Mouse (Mus musculus): ENCODE measurements around the gene Mob2.

The Mob2 gene

DNA sequence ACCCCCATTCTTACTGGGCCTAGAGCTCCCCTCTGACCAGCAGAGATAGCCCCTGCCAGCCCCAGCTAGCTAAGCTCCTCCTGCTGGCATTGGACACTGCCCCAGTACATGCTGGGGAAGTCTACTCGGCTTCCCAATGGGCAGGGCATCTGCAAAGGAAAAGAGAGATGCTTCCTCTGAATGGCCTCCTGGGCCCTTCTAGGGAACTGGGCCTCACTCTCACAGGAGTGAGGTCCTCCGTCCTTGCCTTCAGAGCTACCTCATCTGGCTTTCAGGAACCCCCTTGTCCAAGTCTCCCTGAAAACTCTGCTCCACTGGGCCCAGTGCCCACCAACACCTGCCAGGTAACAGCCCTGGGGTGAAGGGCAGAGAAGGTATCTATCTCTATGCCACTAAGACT, 20.0 kb upstream of the Mob2 start:
- no peak for DNase-seq (ENCODE audit: low read depth, low spot score)

DNA sequence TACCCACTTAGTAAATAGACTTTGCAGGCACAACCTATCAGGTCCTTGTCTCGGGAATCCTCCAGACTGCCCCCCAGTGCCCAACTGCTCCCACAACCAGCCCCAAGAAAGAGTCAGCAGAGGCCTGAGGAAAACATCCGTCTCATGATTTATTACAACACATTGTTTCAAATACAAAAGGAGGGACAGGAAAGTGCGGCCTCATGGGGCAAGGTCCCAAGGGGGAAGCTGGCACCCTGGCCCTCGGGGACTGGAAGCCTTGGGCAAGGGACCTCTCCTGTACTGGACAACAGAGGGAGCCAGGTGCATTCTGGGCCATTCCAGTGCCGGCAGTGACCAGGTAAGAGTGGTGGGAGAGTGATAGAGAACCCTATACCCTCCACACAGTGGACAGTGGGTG, 18.5 kb upstream of the Mob2 start:
- DNase-seq (ENCODE audit: low read depth, low spot score) = no peak

DNA sequence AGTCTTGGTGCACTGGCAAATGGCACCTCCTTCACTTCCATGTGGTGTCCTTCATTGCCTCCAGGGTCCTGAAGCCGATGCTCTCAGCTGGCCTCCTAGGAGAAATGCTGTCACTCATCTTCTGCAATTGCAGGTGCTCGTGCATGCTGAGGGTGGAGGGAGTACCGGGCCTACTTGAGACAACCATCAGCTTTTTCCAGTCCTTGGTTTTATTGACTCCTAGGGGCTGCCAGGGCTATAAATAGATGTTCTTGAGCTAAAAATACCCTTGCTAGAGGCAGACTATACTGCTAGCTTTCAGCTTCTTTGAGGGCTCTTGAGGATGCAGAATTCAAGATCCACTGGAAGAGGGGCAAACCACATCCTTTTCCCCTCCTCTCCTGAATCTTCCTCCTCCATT, 16.3 kb upstream of the Mob2 start:
- no peak for DNase-seq (ENCODE audit: low read depth, low spot score)

DNA sequence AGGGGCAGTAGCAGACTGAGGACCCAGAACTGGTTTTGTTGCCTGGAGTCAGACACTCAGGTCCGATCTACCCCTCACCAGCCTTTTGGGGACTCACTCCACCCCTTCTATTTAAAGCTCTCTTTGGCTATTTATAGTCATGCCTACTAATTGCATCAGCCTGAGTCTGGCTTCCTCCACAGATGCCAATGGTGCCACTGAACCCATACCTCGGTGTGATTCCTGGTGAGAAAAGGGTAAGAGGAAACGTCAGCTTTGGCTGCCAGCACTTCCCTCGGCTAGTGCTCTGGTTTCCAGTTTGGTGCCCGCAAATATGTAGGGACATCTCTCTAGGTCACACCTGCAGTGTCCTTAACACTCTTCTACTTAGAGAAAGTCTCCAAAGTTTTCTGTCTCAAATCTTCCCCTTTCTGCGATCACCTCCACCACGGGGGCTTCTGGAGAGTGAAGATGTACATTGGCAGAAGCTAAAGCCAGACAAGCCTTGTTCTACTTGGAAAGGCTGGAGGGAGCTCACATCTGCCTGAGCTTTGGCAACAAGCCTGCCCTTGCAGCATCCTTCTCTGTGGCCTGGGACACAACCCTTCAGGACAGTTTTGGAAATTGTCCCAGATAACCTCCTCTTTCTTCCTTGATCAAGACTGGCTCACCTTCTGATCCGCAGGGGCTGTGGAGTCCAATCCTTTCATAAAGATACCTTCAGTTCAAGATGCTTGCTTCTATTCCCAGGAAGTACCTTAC, 13.5 kb upstream of the Mob2 start:
- no peak for DNase-seq (ENCODE audit: low read depth, low spot score)

DNA sequence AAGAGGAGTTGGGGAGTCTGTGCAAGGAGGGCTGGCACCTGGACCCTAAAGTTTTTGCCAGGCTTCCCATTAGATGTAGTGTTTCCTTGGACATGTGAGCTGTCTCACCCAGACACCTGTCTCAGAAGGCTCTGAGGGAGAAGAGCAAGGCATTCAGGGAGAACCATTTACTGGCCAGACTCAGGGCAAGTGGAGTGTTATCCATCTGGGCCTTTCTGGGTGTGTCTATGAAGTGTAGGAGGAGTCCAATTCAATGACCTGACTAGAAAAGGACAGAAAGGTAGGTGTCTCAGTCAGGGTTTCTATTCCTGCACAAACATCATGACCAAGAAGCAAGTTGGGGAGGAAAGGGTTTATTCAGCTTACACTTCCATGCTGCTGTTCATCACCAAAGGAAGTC, 10.9 kb upstream of the Mob2 start:
- no peak for DNase-seq (ENCODE audit: low read depth, low spot score)

DNA sequence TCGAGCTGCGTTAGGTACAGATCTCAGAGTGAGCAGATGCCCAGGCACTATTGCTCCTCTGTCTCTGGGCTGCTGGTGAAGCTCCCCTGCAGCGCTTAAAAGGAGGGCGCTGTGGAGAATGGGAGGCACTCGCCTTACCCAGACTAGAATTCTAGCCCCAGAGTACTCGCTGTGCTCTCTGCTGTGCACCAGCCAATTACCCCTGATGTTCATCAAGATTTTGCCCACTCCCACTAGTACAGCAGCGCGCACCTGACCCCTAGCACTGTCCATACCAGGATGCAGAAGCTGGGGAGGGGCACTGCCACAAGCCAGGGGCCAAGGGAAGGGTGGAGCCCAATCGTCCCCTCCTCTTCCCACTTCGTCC, 10.3 kb upstream of the Mob2 start:
- DNase-seq (ENCODE audit: low read depth, low spot score) = no peak

DNA sequence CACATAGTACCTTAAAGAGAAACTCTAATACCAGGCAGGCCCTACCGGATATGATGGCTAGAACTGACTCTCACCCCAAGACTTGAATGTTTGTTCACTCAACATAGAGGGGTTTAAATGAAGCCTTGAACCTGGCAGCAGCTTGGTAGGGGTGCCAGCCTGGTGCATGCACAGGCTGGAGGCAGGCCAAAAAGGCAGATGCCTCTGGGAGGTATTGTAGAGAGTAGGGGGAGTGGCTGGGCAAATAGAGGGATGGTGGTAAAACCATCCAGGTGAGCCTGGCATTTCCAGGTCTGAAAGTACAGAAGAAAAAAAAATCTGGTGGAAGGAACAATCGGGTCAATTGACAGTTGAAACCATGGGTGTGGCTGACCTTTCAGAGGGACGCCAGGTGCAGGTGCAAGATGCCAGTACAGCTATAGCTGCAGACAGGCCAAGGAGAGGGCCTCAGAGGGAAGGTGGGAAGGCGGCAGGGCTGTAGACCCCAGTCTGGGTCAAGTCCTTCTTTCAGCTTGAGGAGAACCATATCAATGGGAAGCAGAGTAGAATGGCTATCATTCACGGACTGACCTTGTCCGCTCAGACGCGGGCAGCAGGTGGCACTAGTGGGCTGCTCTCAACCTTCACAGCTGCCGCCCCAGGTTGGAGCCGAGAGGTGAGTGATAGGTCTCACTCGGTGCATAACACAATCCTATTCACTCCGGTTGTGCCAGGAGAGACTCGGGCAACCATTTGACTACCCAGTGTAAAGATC, 9.8 kb upstream of the Mob2 start:
- DNase-seq (ENCODE audit: low read depth, low spot score) = peak; percentile 60

DNA sequence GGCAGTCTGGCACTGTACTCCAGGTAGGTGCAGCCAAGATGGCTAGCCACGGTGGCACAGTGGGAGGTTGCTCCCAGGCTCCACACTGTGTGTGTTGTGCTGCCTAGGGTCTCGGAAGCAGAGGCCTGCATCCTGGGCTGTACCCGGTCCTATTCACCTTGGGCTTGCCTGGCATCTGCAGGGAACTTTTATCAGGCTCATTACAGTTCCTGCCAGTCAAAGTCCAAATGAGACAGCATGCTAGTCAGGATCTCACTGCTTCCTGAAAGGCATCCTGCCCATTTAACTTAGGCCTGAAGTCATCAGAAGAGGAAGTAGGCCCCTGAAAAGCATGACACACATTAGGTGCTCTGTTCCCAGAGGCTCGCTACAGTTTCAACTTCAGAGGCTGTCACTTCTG, 7.6 kb upstream of the Mob2 start:
- no peak for DNase-seq (ENCODE audit: low read depth, low spot score)

DNA sequence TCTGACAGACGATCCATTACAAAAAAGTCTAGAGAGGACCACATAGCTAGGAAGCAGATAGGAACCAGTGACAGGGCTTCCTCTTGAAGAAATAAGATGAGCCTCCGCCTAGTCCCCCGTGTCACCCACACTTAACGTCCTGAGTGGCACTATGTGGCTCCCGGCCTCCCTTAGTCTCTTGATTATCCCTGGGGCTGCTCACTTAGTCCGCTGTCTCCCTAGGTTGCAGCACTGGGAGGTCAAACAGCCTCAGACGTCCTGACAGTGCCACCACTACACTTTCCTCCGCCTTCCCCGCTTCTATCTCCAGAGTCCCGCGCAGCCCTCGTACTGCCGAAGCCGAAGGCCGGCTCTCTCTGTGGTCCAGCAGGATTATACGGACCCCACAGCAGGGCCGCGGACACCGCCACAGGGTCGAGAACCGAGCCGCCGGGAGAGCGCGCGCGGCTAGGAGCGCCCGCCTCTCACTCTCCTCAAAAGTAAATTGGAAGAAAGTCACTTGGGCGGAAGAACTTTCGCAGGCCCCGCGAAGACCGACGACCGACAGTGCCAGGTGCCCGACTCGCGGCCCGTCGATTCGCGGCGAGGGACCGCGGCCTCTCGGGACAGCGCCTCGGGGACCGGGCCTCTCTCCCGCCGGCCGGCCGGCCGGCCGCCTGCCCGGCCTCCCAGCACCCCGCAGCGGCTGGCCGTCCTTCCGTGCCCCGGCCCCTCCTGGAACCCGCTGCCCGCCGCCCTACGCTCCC, 507 bp downstream of the Mob2 start:
- DNase-seq (ENCODE audit: low read depth, low spot score) = peak; percentile 47

DNA sequence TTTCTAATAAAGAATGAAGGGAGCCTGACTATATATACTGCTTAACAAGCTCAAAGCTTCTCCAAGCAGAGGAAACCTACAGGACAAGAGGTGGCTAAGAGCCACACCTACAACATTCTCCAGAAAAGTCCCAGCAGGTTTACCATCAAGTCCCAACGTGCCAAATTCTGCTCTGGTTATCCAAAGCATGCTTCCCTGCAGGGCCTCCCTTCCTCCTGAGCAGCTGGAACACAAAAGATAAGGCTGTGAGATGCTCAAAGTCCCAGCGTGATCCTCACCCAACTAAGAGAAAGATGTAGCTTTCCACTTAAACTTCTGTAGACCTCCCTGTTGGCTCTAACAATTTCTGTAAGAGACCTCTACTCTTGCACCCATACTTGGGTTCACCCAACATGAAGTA, 1.8 kb downstream of the Mob2 start:
- no peak for DNase-seq (ENCODE audit: low read depth, low spot score)

DNA sequence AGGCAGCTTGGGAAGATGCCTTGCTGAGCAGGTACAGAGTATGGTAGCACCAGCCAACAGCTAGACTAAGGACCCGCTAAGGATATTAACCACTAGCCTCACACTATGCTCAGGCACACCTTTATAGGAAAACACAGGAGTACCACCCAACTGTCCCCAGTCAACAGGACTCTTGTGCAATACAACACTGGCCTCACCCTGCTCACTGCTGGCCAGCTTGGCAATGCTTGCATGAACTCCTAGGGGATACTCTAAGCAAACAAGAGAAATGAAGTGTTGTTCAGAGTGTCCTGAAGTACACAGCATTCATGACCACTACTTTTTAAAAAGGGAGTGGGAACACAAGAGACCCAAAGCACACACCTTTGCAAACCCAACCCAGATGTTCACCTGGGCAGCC, 3.7 kb downstream of the Mob2 start:
- no peak for DNase-seq (ENCODE audit: low read depth, low spot score)

DNA sequence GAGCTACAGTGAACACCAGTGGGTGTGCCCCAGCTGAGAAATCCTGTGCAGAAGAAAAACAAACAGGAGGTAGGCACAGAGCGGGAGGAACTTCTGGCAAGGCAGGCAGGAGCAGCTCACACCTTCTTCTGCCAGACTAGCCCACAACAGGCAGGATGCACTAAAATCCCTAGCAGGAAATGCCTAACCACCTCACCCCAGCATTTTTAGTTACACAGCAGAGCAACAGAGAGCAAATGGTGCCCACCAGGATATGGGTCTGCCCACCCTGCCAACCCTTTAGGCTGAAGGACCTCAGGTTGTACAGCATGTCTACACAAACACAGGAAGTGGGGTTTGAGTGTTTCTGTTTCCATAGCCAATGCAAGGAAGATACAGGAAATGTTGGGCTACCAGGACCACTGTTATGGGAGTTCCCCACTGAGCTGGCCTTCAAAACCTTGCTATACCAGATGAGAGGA, 4.2 kb downstream of the Mob2 start:
- DNase-seq (ENCODE audit: low read depth, low spot score) = no peak

DNA sequence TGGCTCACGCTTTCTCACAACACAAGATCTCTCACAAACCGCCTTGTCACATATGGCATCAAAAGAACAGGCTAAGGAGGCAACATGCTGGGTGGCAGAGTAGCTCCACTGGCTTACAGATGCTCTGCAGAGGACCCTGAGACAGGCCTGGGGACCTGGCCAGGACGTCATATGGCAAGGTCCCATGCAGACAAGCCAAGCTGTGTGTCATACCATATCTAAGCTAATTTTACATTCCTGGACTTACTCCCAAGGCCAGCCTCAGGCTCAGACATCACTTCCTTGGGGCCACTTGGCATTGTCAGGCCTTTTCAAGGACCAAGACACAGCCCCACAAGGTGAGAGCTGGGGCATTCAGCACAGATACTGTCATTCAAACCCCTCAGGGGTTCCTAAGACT, 5.4 kb downstream of the Mob2 start:
- DNase-seq (ENCODE audit: low read depth, low spot score) = no peak

DNA sequence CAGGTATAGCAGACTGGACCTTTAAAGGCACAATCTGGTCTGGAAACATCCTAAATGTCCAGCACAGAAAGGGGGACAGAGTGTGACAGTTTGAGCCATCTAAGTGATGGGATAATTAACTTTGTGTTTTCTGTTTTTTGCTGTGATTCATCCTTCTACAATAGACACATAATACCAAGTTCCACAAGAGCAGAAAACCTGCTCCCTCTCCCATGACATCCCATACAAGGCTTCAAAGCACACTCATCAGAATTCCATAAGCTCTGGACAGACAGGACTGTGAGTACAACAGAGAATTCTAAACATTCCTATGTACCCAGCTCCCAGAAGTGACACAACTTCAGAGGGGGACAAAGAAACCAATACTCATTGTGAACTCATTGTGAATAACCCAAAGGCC, 10.3 kb downstream of the Mob2 start:
- no peak for DNase-seq (ENCODE audit: low read depth, low spot score)

DNA sequence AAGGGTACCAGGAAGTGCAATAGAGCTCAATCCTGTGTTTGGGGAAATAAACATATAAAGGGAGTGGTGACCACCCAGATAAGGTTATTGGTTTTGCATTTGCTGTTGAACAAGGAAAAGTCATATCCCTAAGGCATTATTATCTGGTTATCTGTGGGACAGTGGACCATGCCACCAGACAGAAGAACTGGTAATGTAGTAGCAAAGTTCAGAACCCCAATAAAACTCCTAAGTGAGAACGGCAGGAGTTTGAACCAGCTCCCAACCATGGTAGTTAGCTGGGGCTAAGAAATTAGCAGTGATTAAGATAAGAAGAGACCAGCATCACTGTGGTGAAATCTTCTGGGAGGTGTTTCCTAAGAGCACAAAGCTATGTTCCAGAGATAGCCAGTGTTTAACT, 14.9 kb downstream of the Mob2 start:
- DNase-seq (ENCODE audit: low read depth, low spot score) = no peak

DNA sequence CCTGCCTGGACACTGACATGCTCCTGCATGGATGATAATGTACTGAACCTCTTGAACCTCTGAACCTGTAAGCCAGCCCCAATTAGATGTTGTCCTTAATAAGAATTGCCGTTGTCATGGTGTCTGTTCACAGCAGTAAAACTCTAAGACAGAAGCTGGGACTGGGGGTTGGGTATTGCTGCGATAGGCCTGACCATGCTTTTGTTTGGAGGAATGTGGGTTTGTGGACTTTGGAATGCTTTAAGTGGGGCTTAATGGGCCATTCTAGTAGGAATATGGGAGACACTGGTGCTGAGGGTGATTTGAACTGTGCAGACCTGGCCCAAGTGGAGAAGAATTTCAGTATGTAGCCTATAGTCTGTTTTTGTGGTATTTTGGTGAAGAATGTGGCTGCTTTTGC, 15.5 kb downstream of the Mob2 start:
- DNase-seq (ENCODE audit: low read depth, low spot score) = no peak

DNA sequence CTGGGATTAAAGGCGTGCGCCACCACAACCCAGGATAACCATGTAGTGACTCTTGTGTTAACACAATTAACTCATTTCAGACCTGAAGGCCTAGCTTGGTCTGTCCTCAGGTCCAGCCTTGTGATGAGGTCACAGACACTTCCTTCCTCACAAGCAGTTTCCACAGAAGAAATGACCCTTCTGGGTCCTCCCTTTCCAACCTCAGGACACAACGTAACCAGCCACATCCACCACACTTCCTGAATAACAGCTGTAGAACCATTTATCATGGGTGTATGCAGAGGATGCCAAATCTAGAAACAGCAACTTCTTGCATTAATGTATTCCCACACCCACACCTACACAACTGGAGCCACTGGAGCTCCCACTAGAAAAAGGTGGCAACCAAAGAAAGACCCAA, 20.1 kb downstream of the Mob2 start:
- no peak for DNase-seq (ENCODE audit: low read depth, low spot score)

DNA sequence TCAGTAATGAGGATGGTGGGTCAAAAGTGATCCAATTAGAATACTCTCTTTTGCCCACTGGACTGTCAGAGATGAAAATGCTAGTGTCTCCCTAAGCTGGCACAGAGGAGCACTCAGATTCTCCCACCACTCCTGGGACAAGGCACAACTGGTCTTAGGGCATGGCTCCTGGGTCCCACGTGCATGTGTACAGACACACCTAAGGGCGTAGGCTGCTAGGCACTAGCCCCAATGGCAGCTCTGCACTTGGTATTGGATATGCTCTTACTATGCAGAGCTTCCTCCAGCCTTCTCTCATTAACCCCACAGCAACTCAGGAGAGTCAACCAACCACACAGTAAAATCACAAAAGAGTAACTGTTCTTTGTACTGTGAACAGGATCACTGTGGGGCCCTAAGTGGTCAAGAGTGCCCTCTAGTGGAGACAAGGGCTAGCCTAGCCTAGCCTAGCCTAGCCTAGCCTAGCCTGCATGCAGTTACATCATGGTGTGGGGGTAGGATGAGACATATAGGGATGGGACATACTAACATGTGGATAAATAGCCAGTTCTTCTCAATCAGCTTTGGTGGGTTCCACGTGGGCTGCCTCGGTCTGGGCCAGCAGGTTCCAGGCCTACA, 23.2 kb downstream of the Mob2 start:
- peak; percentile 59 for DNase-seq (ENCODE audit: low read depth, low spot score)

DNA sequence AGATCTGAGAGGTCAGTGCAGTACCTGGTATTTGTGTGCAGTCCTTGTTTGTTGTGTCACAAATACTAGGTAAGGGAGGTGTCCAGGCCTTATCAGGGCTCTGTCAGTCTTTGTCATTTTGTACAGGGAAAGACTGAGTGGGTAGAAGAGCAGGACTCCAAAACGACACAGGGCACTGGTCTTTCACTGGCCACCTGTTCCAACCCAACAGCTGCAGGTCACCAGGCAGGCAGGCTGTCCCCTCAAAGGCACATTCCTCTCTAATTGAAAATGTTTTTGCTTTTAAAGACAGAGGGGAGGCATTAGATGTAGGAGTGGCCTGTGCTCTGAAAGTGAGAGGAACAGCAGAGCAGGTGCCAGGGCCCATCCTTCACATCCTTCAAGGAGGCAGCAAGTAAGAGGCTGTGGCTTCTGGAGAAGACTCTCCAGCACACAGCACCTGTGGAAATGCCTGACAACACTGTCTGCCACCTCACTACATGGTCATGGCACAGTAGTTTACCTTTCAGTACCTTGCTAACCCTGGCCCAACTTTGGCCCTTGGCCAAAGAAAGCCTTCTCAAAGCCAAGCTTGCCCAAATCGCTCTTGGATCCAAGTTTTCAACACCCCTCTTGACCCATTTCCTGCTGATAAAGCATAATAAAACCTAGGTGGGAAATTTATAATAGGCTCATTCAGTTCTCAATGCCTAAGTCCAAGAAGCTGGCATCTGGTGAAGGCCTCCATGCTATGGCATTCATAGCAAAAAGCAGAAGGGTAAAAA, 25.6 kb downstream of the Mob2 start:
- no peak for DNase-seq (ENCODE audit: low read depth, low spot score)

DNA sequence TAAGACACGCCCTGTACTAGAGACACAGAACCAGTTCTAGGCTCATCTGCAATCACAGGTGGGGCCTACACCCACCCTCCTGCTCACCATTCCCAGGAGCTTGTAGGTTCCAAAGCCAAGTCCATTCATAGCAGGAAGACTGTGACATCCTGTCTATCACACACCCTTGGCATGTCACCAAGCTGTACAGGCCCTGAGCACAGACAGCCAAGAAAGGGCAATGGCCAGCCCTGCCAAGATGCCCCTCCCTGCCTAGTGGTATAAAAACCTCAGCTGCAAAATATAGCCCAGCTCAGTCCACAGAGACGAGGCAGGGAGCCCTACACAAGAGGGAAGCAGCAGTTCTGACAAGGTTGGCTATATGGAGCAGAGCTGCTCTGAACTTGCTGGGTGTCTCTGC, 26.7 kb downstream of the Mob2 start:
- no peak for DNase-seq (ENCODE audit: low read depth, low spot score)

DNA sequence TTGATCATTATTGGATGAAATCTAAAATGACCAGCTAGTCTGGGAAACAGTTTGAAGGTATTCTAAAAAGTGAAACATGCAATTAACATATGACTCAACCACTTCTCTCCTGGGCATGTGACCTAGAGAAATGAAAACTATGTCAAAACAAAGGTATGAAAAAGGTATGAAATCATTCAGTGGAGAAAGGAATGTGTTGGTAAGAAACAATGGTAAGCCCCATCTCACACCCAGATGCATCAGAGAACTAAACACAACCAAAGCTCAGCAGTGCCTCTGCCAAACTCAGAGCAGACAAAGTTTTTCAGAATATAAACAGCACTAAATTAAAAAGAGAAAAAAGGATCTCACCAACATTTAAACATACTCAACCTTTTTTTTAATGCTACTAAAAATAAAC, 30.8 kb downstream of the Mob2 start:
- no peak for DNase-seq (ENCODE audit: low read depth, low spot score)

DNA sequence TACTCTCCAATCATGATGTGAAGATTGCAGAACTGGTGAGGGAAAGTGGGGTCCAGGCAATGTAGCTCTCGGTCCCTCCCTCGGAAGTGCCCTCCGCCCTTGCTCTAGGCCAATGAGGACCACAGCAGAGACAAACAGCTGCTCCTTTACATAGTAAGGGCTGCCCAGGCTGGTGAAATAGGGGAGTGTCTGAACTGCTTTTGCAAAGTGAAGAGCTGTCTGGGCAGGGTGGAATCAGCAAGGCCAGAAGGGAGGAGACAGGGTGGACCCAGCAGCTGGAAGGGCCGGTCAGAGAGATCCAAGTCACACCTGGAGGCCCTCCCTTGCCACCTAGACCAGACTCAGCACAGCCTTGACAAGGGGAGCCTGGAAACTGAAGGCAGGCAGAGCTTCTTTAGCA, 34.9 kb downstream of the Mob2 start:
- DNase-seq (ENCODE audit: low read depth, low spot score) = no peak
